Comparison of ENCODE assay signal across 13 mouse cellular contexts in genomic region chr12:16006688-16007087, GRCm38 (mm10).
DNase-seq lines count a peak whose midpoint lies in the region; ATAC-seq and TF ChIP-seq lines count a peak whose summit lies in the region.
"Had no signal": no experiment of that assay in that cellular context is flagged by ENCODE, and none has a peak within 500 bp of the region (broad histone marks: within the 10 kb centered on the region; RNA-seq: fewer than 3 reads in every experiment).

No protein-coding gene starts in this region.

- ATAC-seq in Patski = peak; percentile 88
- no peak for ATAC-seq in heart, embryonic 14.5 days (ENCODE audit: insufficient number of reproducible peaks, insufficient read depth, low FRiP score, low read depth)
- ATAC-seq in kidney, embryonic 14.5 days (ENCODE audit: low FRiP score, low TSS enrichment) = no peak
- ATAC-seq: forebrain, postnatal 0 days had no signal

- H3K9ac ChIP-seq in heart, embryonic 14.5 days (ENCODE audit: low read length) = no peak overlapping the region
- H3K9ac ChIP-seq in kidney, embryonic 14.5 days (ENCODE audit: low read depth, low read length) = no peak overlapping the region
- H3K9ac ChIP-seq: forebrain, postnatal 0 days; neural tube, embryonic 13.5 days had no signal

- no peaks in the 10 kb centered on the region for H3K27me3 ChIP-seq in Patski
- no peaks in the 10 kb centered on the region for H3K27me3 ChIP-seq in heart, embryonic 14.5 days (ENCODE audit: control insufficient read depth, insufficient read depth, low read length)
- H3K27me3 ChIP-seq in kidney, embryonic 14.5 days (ENCODE audit: control insufficient read depth, insufficient read depth, low read length) = no peaks in the 10 kb centered on the region
- H3K27me3 ChIP-seq: neural tube, embryonic 13.5 days had no signal

- TF ChIP-seq CTCF in Patski (IDR thresholded peaks at IDR 0.05) = no peak

- 37% methylated on average over 5 of the region's 5 CpGs for WGBS in heart, embryonic 14.5 days
- WGBS in kidney, embryonic 14.5 days = 84% methylated on average over 5 of the region's 5 CpGs

- DNase-seq in lung, postnatal 36 days = peak; percentile 29
- no peak for DNase-seq in lung, postnatal 25 days (ENCODE audit: low spot score)
- peak; percentile 79 for DNase-seq in Patski (ENCODE audit: low read depth, low spot score)
- peak; percentile 38 for DNase-seq in telencephalon, adult 2 months (ENCODE audit: low read depth, low spot score)
- no peak for DNase-seq in gastrocnemius, postnatal 10 days
- DNase-seq: cerebellum, adult 11 months; forebrain, postnatal 0 days; spleen, adult 18-20 months; thymus, postnatal 25 days had no signal

- no peaks in the 10 kb centered on the region for H3K36me3 ChIP-seq in heart, embryonic 14.5 days (ENCODE audit: control insufficient read depth, insufficient read depth, low read length)
- H3K36me3 ChIP-seq in kidney, embryonic 14.5 days (ENCODE audit: control insufficient read depth, insufficient read depth, low read length) = no peaks in the 10 kb centered on the region
- H3K36me3 ChIP-seq: neural tube, embryonic 13.5 days had no signal

- no peak overlapping the region for H3K4me2 ChIP-seq in heart, embryonic 14.5 days (ENCODE audit: low read length)
- H3K4me2 ChIP-seq in kidney, embryonic 14.5 days (replicated peaks; ENCODE audit: low read depth, low read length) = no peak overlapping the region
- H3K4me2 ChIP-seq: liver, embryonic 11.5 days; neural tube, embryonic 13.5 days had no signal

- H3K4me3 ChIP-seq in heart, embryonic 14.5 days (ENCODE audit: control insufficient read depth in 1 of 2, insufficient read depth in 1 of 2, low read depth in 1 of 2, low read length in 2 of 2) = no peak overlapping the region
- H3K4me3 ChIP-seq in kidney, embryonic 14.5 days (ENCODE audit: low read length) = no peak overlapping the region
- H3K4me3 ChIP-seq: neural tube, embryonic 13.5 days had no signal

- CTCF ChIA-PET in Patski (lab: Charles Lee) = interaction anchor here (1.0 to 1.1 kb wide), 3 partner anchors 10 to 163 kb away, joined by 3 to 5 read pairs (median 3); no protein-coding TSS in a partner anchor

- POLR2A ChIA-PET in Patski (lab: Charles Lee) = no interaction called here

- H3K27ac ChIP-seq in heart, embryonic 14.5 days (replicated peaks in 1 of 2; ENCODE audit: control insufficient read depth in 1 of 2, insufficient read depth in 1 of 2, low read depth in 2 of 2, low read length in 2 of 2) = peak overlapping the region; percentile 2 to 10; a peak in 2 of 4 replicates
- H3K27ac ChIP-seq in kidney, embryonic 14.5 days (ENCODE audit: low read depth, low read length) = no peak overlapping the region
- H3K27ac ChIP-seq: neural tube, embryonic 13.5 days had no signal

- H3K9me3 ChIP-seq in heart, embryonic 14.5 days (ENCODE audit: control insufficient read depth, low read length) = no peaks in the 10 kb centered on the region
- no peaks in the 10 kb centered on the region for H3K9me3 ChIP-seq in kidney, embryonic 14.5 days (ENCODE audit: control insufficient read depth, low read length)
- H3K9me3 ChIP-seq: neural tube, embryonic 13.5 days had no signal

- in situ Hi-C loops in Patski (cut with MboI; ENCODE audit: low pct_unique_long_range_greater_than_20kb) = loop anchor here (5.0 kb wide), 2 partner anchors 94 to 189 kb away; partner anchors contain the start of gene Trib2

- peaks cover 18 to 38% of the 10 kb centered on the region in 2 experiments for H3K4me1 ChIP-seq in heart, embryonic 14.5 days (ENCODE audit: control insufficient read depth in 2 of 2, insufficient read depth in 2 of 2, low read length in 2 of 2)
- peaks cover 9% of the 10 kb centered on the region; the same call in 1 of the 2 replicates for H3K4me1 ChIP-seq in kidney, embryonic 14.5 days (ENCODE audit: control insufficient read depth, insufficient read depth, low read length)

Comparison
In these comparisons a context has a peak if more than half of its experiments do, and no peak if none do; other contexts are left out.
1. DNase-seq: peak in lung, postnatal 36 days (single experiment), Patski (single experiment) and telencephalon, adult 2 months (single experiment); none in lung, postnatal 25 days (single experiment) and gastrocnemius, postnatal 10 days (single experiment).